12 mouse cellular contexts compared by ENCODE assay signal in genomic region chr2:114610110-114610509, GRCm38 (mm10). TPM values are rescaled to one million over a fixed set of nuclear protein-coding genes. Genes with fewer than 3 reads are reported as not detected.
DNase-seq lines count a peak whose midpoint lies in the region; ATAC-seq lines count a peak whose summit lies in the region.
"Had no signal": no experiment of that assay in that cellular context is flagged by ENCODE, and none has a peak within 500 bp of the region (broad histone marks: within the 10 kb centered on the region; RNA-seq: fewer than 3 reads in every experiment).

No protein-coding gene starts in this region.

- WGBS in hindbrain, embryonic 11.5 days = 24% methylated on average over 2 of the region's 2 CpGs
- 18% methylated on average over 2 of the region's 2 CpGs for WGBS in hindbrain, embryonic 16.5 days
- 2% methylated on average over 2 of the region's 2 CpGs for WGBS in forebrain, embryonic 13.5 days

- H3K4me2 ChIP-seq in hindbrain, embryonic 11.5 days (replicated peaks; ENCODE audit: low read depth, low read length) = no peak overlapping the region
- no peak overlapping the region for H3K4me2 ChIP-seq in hindbrain, embryonic 16.5 days (ENCODE audit: low read length)
- H3K4me2 ChIP-seq in forebrain, embryonic 13.5 days = 0 out of 2 replicates have a peak overlapping the region, but pooled peaks have one; percentile 0
- H3K4me2 ChIP-seq: lung, embryonic 15.5 days had no signal

- no peaks in the 10 kb centered on the region for H3K4me1 ChIP-seq in hindbrain, embryonic 11.5 days (replicated peaks; ENCODE audit: control insufficient read depth, insufficient read depth, low read length)
- H3K4me1 ChIP-seq in hindbrain, embryonic 16.5 days (ENCODE audit: control insufficient read depth, insufficient read depth, low read depth, low read length) = no peaks in the 10 kb centered on the region
- peaks cover 19% of the 10 kb centered on the region for H3K4me1 ChIP-seq in forebrain, embryonic 13.5 days
- H3K4me1 ChIP-seq: lung, embryonic 15.5 days had no signal

- no peaks in the 10 kb centered on the region for H3K9me3 ChIP-seq in hindbrain, embryonic 11.5 days (ENCODE audit: control insufficient read depth, low read length)
- H3K9me3 ChIP-seq in hindbrain, embryonic 16.5 days (ENCODE audit: control insufficient read depth, low read length) = no peaks in the 10 kb centered on the region
- H3K9me3 ChIP-seq in forebrain, embryonic 13.5 days (replicated peaks) = no peaks in the 10 kb centered on the region
- H3K9me3 ChIP-seq: lung, embryonic 15.5 days had no signal

- 0 out of 2 replicates have a peak overlapping the region, but pooled peaks have one; percentile 2 for H3K27ac ChIP-seq in hindbrain, embryonic 11.5 days (ENCODE audit: low read depth, low read length)
- H3K27ac ChIP-seq in hindbrain, embryonic 16.5 days (ENCODE audit: low read depth, low read length) = no peak overlapping the region
- no peak overlapping the region for H3K27ac ChIP-seq in forebrain, embryonic 13.5 days
- H3K27ac ChIP-seq: lung, embryonic 15.5 days had no signal

- peak; percentile 17 for DNase-seq in hindbrain, embryonic 11.5 days (ENCODE audit: low spot score)
- DNase-seq in A20 (ENCODE audit: low read depth, low spot score) = peak; percentile 89
- peak; percentile 6 for DNase-seq in lung, postnatal 10 days
- DNase-seq in heart, postnatal 36 days = no peak
- no peak for DNase-seq in right cerebral cortex, postnatal 14 days
- DNase-seq: adrenal gland, postnatal 14 days; cerebellum, adult 2 months; heart, adult 11 months had no signal

- H3K27me3 ChIP-seq in hindbrain, embryonic 11.5 days (ENCODE audit: control insufficient read depth, insufficient read depth, low read length) = no peaks in the 10 kb centered on the region
- no peaks in the 10 kb centered on the region for H3K27me3 ChIP-seq in hindbrain, embryonic 16.5 days (replicated peaks; ENCODE audit: control insufficient read depth, insufficient read depth, low read length)
- no peaks in the 10 kb centered on the region for H3K27me3 ChIP-seq in forebrain, embryonic 13.5 days
- H3K27me3 ChIP-seq: lung, embryonic 15.5 days had no signal

- intact Hi-C loops in heart, postnatal 36 days (cut with DNase I) = no loop called here

- H3K36me3 ChIP-seq in hindbrain, embryonic 11.5 days (ENCODE audit: control insufficient read depth, insufficient read depth, low read length) = no peaks in the 10 kb centered on the region
- H3K36me3 ChIP-seq in hindbrain, embryonic 16.5 days (ENCODE audit: control insufficient read depth, insufficient read depth, low read length) = no peaks in the 10 kb centered on the region
- no peaks in the 10 kb centered on the region for H3K36me3 ChIP-seq in forebrain, embryonic 13.5 days (ENCODE audit: poor library complexity, severe bottlenecking)
- H3K36me3 ChIP-seq: lung, embryonic 15.5 days had no signal

- no peak overlapping the region for H3K9ac ChIP-seq in hindbrain, embryonic 11.5 days (ENCODE audit: low read depth, low read length)
- H3K9ac ChIP-seq in hindbrain, embryonic 16.5 days (ENCODE audit: low read depth, low read length) = no peak overlapping the region
- no peak overlapping the region for H3K9ac ChIP-seq in forebrain, embryonic 13.5 days
- H3K9ac ChIP-seq: lung, embryonic 15.5 days had no signal

- peak; percentile 77 for ATAC-seq in hindbrain, embryonic 11.5 days (ENCODE audit: low FRiP score)
- ATAC-seq in hindbrain, embryonic 16.5 days = no peak
- ATAC-seq in forebrain, embryonic 13.5 days = peak; percentile 88
- no peak for ATAC-seq in granulocyte monocyte progenitor cell, adult 5-6 weeks (replicated peaks; ENCODE audit: poor library complexity, severe bottlenecking)

- H3K4me3 ChIP-seq in hindbrain, embryonic 11.5 days (ENCODE audit: low read depth, low read length) = no peak overlapping the region
- H3K4me3 ChIP-seq in hindbrain, embryonic 16.5 days (ENCODE audit: low read length) = no peak overlapping the region
- H3K4me3 ChIP-seq in forebrain, embryonic 13.5 days = no peak overlapping the region
- H3K4me3 ChIP-seq: lung, embryonic 15.5 days had no signal

RNA-seq across cellular contexts. Expression of gene Dph6, which starts 44.7 kb away (rescaled TPM):
- 18.4 and 20.0 TPM in 2 replicates for polyA plus RNA-seq in hindbrain, embryonic 11.5 days (2014; fragmentation: Nextera tagmentation; extraction: Ambion mirVana)
- polyA plus RNA-seq in hindbrain, embryonic 16.5 days (2015; fragmentation: Nextera tagmentation; extraction: Ambion mirVana) = 14.1 and 15.1 TPM in 2 replicates
- polyA plus RNA-seq in forebrain, embryonic 13.5 days (2015; fragmentation: Nextera tagmentation; extraction: Ambion mirVana) = 21.7 and 22.5 TPM in 2 replicates
- total RNA-seq in granulocyte monocyte progenitor cell, adult 5-6 weeks (2014; fragmentation: Nextera tagmentation) = 30.4 and 43.2 TPM in 2 replicates
- total RNA-seq in granulocyte monocyte progenitor cell, adult 5-6 weeks (2017) = 15.1 and 17.1 TPM in 2 replicates
- 1 to 10 TPM; 6.1 to 8.3 TPM for total RNA-seq in heart, postnatal 36 days (2021)

Comparison
In these comparisons a context has a peak if more than half of its experiments do, and no peak if none do; other contexts are left out.
1. ATAC-seq: peak in hindbrain, embryonic 11.5 days (single experiment) and forebrain, embryonic 13.5 days (single experiment); none in hindbrain, embryonic 16.5 days (single experiment) and granulocyte monocyte progenitor cell, adult 5-6 weeks (single experiment).
2. DNase-seq: peak in hindbrain, embryonic 11.5 days (single experiment), A20 (single experiment) and lung, postnatal 10 days (single experiment); none in heart, postnatal 36 days (0 of 2) and right cerebral cortex, postnatal 14 days (single experiment).